Mouse (Mus musculus) intestine, embryonic 14.5 days (tissue): ENCODE results near the gene Ednrb. TPM values are rescaled to one million over a fixed set of nuclear protein-coding genes. Genes with fewer than 3 reads are reported as not detected.
"Not testable (repeated sequence)": the region's sequence is repeated elsewhere in the genome, so short reads cannot be mapped to it uniquely, and the experiment has no call there.

Source experiments
- ATAC-seq: fragments of 200-750 bp; cut with Nextera tagmentation; replicated peaks from 2 replicates; pipeline ENCODE4 v1.8.0; 2017; ENCODE audit warnings: low read depth, moderate number of reproducible peaks, moderate TSS enrichment, moderate library complexity; ENCODE audit not compliant: low FRiP score, low TSS enrichment
- DNase-seq: peaks from one replicate; pipeline ENCODE4 v3.0.0-alpha.2; 2018; ENCODE audit warnings: low spot score
- H3K27ac ChIP-seq: fragments of 300-500 bp; sonication (generic); 2 replicates; pipeline ENCODE4 v1.5.1; 2014; ENCODE audit warnings: low read depth, mild to moderate bottlenecking, control low read depth
- H3K27me3 ChIP-seq: fragments of 300-500 bp; sonication (generic); replicated peaks from 2 replicates; pipeline ENCODE4 v1.6.1; 2014; ENCODE audit warnings: low read length, control low read depth; ENCODE audit not compliant: control insufficient read depth, insufficient read depth
- H3K36me3 ChIP-seq: fragments of 300-500 bp; sonication (generic); 2 replicates; pipeline ENCODE4 v1.6.1; 2014; ENCODE audit warnings: low read length, control low read depth; ENCODE audit not compliant: control insufficient read depth, insufficient read depth
- H3K4me1 ChIP-seq: fragments of 300-500 bp; sonication (generic); replicated peaks from 2 replicates; pipeline ENCODE4 v1.6.1; 2014; ENCODE audit warnings: low read length, control low read depth, mixed read lengths; ENCODE audit not compliant: control insufficient read depth, insufficient read depth
- H3K4me2 ChIP-seq: fragments of 300-500 bp; sonication (generic); 2 replicates; pipeline ENCODE4 v1.6.1; 2014; ENCODE audit warnings: low read length
- H3K4me3 ChIP-seq: fragments of 300-500 bp; sonication (generic); 2 replicates; pipeline ENCODE4 v1.5.1; 2014; ENCODE audit warnings: low read depth, low read length, control low read depth, mixed read lengths
- H3K9ac ChIP-seq: fragments of 300-500 bp; sonication (generic); 2 replicates; pipeline ENCODE4 v1.6.1; 2014; ENCODE audit warnings: mild to moderate bottlenecking, low read length
- H3K9me3 ChIP-seq: fragments of 300-500 bp; sonication (generic); 2 replicates; pipeline ENCODE4 v1.6.1; 2016; ENCODE audit warnings: low read length, control low read depth; ENCODE audit not compliant: control insufficient read depth
- WGBS: fragments of 180-500 bp; shearing (Covaris S2); extraction: QIAGEN DNeasy Blood & Tissue Kit; methylation state at CpG from one replicate; pipeline ENCODE4 v1.1.7; 2014; 5-methylcytosine and 5-hydroxymethylcytosine counted together
- polyA plus RNA-seq: library from polyadenylated mRNA; unstranded; fragments of >200 nt; fragmentation: Nextera tagmentation; extraction: Ambion mirVana; gene quantifications from 2 replicates; pipeline ENCODE4 v1.2.1, GENCODE M21; 2014

Ednrb gene
- polyA plus RNA-seq, 1 experiment from 2014 or later = 185 TPM

GRCm38 (mm10) chr14:103787547-103787946 is 56.7 kb downstream of the Ednrb start:
- Histone ChIP-seq H3K36me3 (no peaks in the 10 kb centered on the region), H3K27ac (no peak overlapping the region), H3K27me3 (no peaks in the 10 kb centered on the region), H3K4me3 (no peak overlapping the region), H3K9ac (no peak overlapping the region), H3K4me2 (no peak overlapping the region), H3K9me3 (no peaks in the 10 kb centered on the region), H3K4me1 (no peaks in the 10 kb centered on the region; the same call in 1 of the 2 replicates)
- WGBS = 79% methylated on average over 2 of the region's 2 CpGs
- no peak for ATAC-seq
- DNase-seq = no peak

- no peak overlapping the region for H3K9ac ChIP-seq
- 36% methylated on average over 9 of the region's 9 CpGs for WGBS
- ATAC-seq = peak; percentile 75
- H3K4me2 ChIP-seq = peak overlapping the region; percentile 37
- no peaks in the 10 kb centered on the region for H3K9me3 ChIP-seq
- H3K27ac ChIP-seq = peak overlapping the region; percentile 84
- DNase-seq = no peak
- no peaks in the 10 kb centered on the region for H3K36me3 ChIP-seq
- H3K27me3 ChIP-seq = no peaks in the 10 kb centered on the region
- H3K4me1 ChIP-seq = no peaks in the 10 kb centered on the region
- 0 out of 2 replicates have a peak overlapping the region, but pooled peaks have one; percentile 11 for H3K4me3 ChIP-seq
These were observed 58.9 kb downstream of the Ednrb start for GRCm38 (mm10) chr14:103785096-103785965.

GRCm38 (mm10) chr14:103780336-103780735 is 63.9 kb downstream of the Ednrb start:
- ATAC-seq, H3K27ac ChIP-seq, H3K27me3 ChIP-seq, H3K4me2 ChIP-seq, H3K9ac ChIP-seq, H3K4me3 ChIP-seq, H3K9me3 ChIP-seq, H3K36me3 ChIP-seq, DNase-seq, H3K4me1 ChIP-seq: not testable (repeated sequence)
- WGBS = 96% methylated on average over 6 of the region's 6 CpGs

- no peaks in the 10 kb centered on the region for H3K27me3 ChIP-seq
- no peak overlapping the region for H3K9ac ChIP-seq
- H3K27ac ChIP-seq = peak overlapping the region; percentile 73
- H3K36me3 ChIP-seq = no peaks in the 10 kb centered on the region
- ATAC-seq (no peak), DNase-seq (no peak)
- 44% methylated on average over 6 of the region's 6 CpGs for WGBS
- H3K4me2 ChIP-seq = peak overlapping the region; percentile 20
- no peaks in the 10 kb centered on the region for H3K9me3 ChIP-seq
- no peak overlapping the region for H3K4me3 ChIP-seq
- peaks cover 7% of the 10 kb centered on the region; the same call in 1 of the 2 replicates for H3K4me1 ChIP-seq
These were observed 64.9 kb downstream of the Ednrb start for GRCm38 (mm10) chr14:103779276-103779675.

- peak overlapping the region; percentile 73 for H3K27ac ChIP-seq
These were observed 65.6 kb downstream of the Ednrb start for GRCm38 (mm10) chr14:103778533-103779151.

GRCm38 (mm10) chr14:103778009-103778431 is 66.2 kb downstream of the Ednrb start:
- 0 out of 2 replicates have a peak overlapping the region, but pooled peaks have one; percentile 1 for H3K9ac ChIP-seq
- H3K36me3 ChIP-seq = no peaks in the 10 kb centered on the region
- peak overlapping the region; percentile 73 for H3K27ac ChIP-seq
- H3K4me2 ChIP-seq = peak overlapping the region; percentile 20
- no peaks in the 10 kb centered on the region for H3K27me3 ChIP-seq
- no peak overlapping the region for H3K4me3 ChIP-seq
- H3K9me3 ChIP-seq = no peaks in the 10 kb centered on the region
- peak; percentile 65 for DNase-seq
- H3K4me1 ChIP-seq = peaks cover 7% of the 10 kb centered on the region; the same call in 1 of the 2 replicates
- 16% methylated on average over 12 of the region's 12 CpGs for WGBS
- peak; percentile 60; the same call in 1 of the 2 replicates for ATAC-seq

More at GRCm38 (mm10) chr14:103778533-103779151, 65.6 kb downstream of the Ednrb start:
- 34% methylated on average over 13 of the region's 13 CpGs for WGBS
- Histone ChIP-seq H3K27me3 (no peaks in the 10 kb centered on the region), H3K4me3 (no peak overlapping the region), H3K36me3 (no peaks in the 10 kb centered on the region), H3K4me2 (peak overlapping the region; percentile 20), H3K9me3 (no peaks in the 10 kb centered on the region), H3K9ac (0 out of 2 replicates have a peak overlapping the region, but pooled peaks have one; percentile 1), H3K4me1 (peaks cover 7% of the 10 kb centered on the region; the same call in 1 of the 2 replicates)
- no peak for DNase-seq
- peak; percentile 64 for ATAC-seq

- DNase-seq (no peak), ATAC-seq (no peak)
- H3K4me2 ChIP-seq = no peak overlapping the region
- peak overlapping the region; percentile 73 for H3K27ac ChIP-seq
- no peaks in the 10 kb centered on the region for H3K9me3 ChIP-seq
- no peaks in the 10 kb centered on the region for H3K36me3 ChIP-seq
- no peak overlapping the region for H3K9ac ChIP-seq
- peaks cover 7% of the 10 kb centered on the region; the same call in 1 of the 2 replicates for H3K4me1 ChIP-seq
- H3K4me3 ChIP-seq = no peak overlapping the region
- no peaks in the 10 kb centered on the region for H3K27me3 ChIP-seq
- 54% methylated on average over 4 of the region's 4 CpGs for WGBS
These were observed 66.8 kb downstream of the Ednrb start for GRCm38 (mm10) chr14:103777386-103777785.

- Histone ChIP-seq H3K27ac (peak overlapping the region; percentile 73), H3K36me3 (no peaks in the 10 kb centered on the region), H3K4me2 (no peak overlapping the region), H3K9ac (no peak overlapping the region), H3K9me3 (no peaks in the 10 kb centered on the region), H3K4me1 (peaks cover 8% of the 10 kb centered on the region; the same call in 1 of the 2 replicates), H3K4me3 (no peak overlapping the region), H3K27me3 (no peaks in the 10 kb centered on the region)
- ATAC-seq = no peak
- 26% methylated on average over 9 of the region's 9 CpGs for WGBS
- no peak for DNase-seq
These were observed 74.6 kb downstream of the Ednrb start for GRCm38 (mm10) chr14:103769319-103770245.
